Mouse (Mus musculus) thymus, adult 2 months (tissue): Measurements from ENCODE around the gene Hbq1a. TPM values are rescaled to one million over a fixed set of nuclear protein-coding genes. Genes with fewer than 3 reads are reported as not detected.

Experiments used
- DNase-seq: peaks from one replicate; pipeline ENCODE4 v3.0.0; 2021
- H3K27ac ChIP-seq: fragments of 200-500 bp; 2 replicates; pipeline ENCODE4 v1.5.1; 2012; ENCODE audit warnings: low read length, control low read depth; ENCODE audit not compliant: control insufficient read depth, insufficient read depth
- H3K27me3 ChIP-seq: fragments of 200-500 bp; 2 replicates; pipeline ENCODE4 v1.6.1; 2012; ENCODE audit warnings: mild to moderate bottlenecking, low read length, moderate library complexity, mixed read lengths; ENCODE audit not compliant: control insufficient read depth, insufficient read depth
- H3K36me3 ChIP-seq: fragments of 200-500 bp; 2 replicates; pipeline ENCODE4 v1.6.1; 2012; ENCODE audit warnings: mild to moderate bottlenecking, low read length, moderate library complexity; ENCODE audit not compliant: control insufficient read depth, insufficient read depth
- H3K4me1 ChIP-seq: fragments of 200-500 bp; replicated peaks from 2 replicates; pipeline ENCODE4 v1.6.1; 2012; ENCODE audit warnings: low read length; ENCODE audit not compliant: control insufficient read depth, insufficient read depth
- H3K4me3 ChIP-seq: fragments of 200-500 bp; 2 replicates; pipeline ENCODE4 v1.5.1; 2012; ENCODE audit warnings: mild to moderate bottlenecking, low read length, control low read depth, moderate library complexity; ENCODE audit not compliant: control insufficient read depth, insufficient read depth
- CTCF ChIP-seq: fragments of 200-500 bp; IDR thresholded peaks from 2 replicates; pipeline ENCODE4 v1.5.1; 2012; ENCODE audit warnings: mild to moderate bottlenecking, control low read depth, low read length, moderate library complexity, borderline replicate concordance; ENCODE audit not compliant: control insufficient read depth, poor library complexity, insufficient read depth; ENCODE audit errors: extremely low read depth
- POLR2A ChIP-seq: fragments of 200-500 bp; IDR thresholded peaks from 2 replicates; pipeline ENCODE4 v1.6.1; 2012; ENCODE audit warnings: mild to moderate bottlenecking, low read length, control low read depth, moderate library complexity; ENCODE audit not compliant: control insufficient read depth, poor library complexity, insufficient read depth; ENCODE audit errors: extremely low read depth
- WGBS: fragments of 180-500 bp; shearing (Covaris S2); methylation state at CpG from one replicate; pipeline ENCODE4 v1.1.7; 2018; 5-methylcytosine and 5-hydroxymethylcytosine counted together
- polyA plus RNA-seq: library from polyadenylated mRNA; depleted of rRNA; stranded (reverse); fragments of >200 nt; gene quantifications from 2 replicates; pipeline ENCODE4 v1.2.3, GENCODE M21; 2012

Hbq1a gene
- polyA plus RNA-seq, 1 experiment, result not detected

GRCm38 (mm10) chr11:32297866-32298531 is 1.9 kb upstream of the Hbq1a start:
- no peak overlapping the region for H3K4me3 ChIP-seq
- H3K27ac ChIP-seq, result no peak overlapping the region
- no peaks in the 10 kb centered on the region for H3K27me3 ChIP-seq
- no peak for DNase-seq
- 92% methylated on average over 1 of the region's 1 CpGs for WGBS
- H3K36me3 ChIP-seq, result no peaks in the 10 kb centered on the region
- no peak for TF ChIP-seq CTCF
- TF ChIP-seq POLR2A, result no peak
- H3K4me1 ChIP-seq, result 0 out of 2 replicates have a peak, but pooled peaks cover 2% of the 10 kb centered on the region

GRCm38 (mm10) chr11:32298532-32298918 is 1.3 kb upstream of the Hbq1a start:
- H3K27me3 ChIP-seq, result no peaks in the 10 kb centered on the region
- no peak for DNase-seq
- TF ChIP-seq CTCF (no peak), POLR2A (no peak)
- H3K4me3 ChIP-seq, result no peak overlapping the region
- no peak overlapping the region for H3K27ac ChIP-seq
- WGBS, result 99% methylated on average over 2 of the region's 2 CpGs
- H3K36me3 ChIP-seq, result no peaks in the 10 kb centered on the region
- 0 out of 2 replicates have a peak, but pooled peaks cover 2% of the 10 kb centered on the region for H3K4me1 ChIP-seq

GRCm38 (mm10) chr11:32300279-32301267 is 704 bp downstream of the Hbq1a start:
- Histone ChIP-seq H3K36me3 (no peaks in the 10 kb centered on the region), H3K27me3 (no peaks in the 10 kb centered on the region), H3K27ac (no peak overlapping the region), H3K4me1 (0 out of 2 replicates have a peak, but pooled peaks cover 2% of the 10 kb centered on the region), H3K4me3 (no peak overlapping the region)
- DNase-seq, result no peak
- 48% methylated on average over 16 of the region's 17 CpGs for WGBS
- TF ChIP-seq CTCF (no peak), POLR2A (no peak)

GRCm38 (mm10) chr11:32301506-32301905 is 1.6 kb downstream of the Hbq1a start:
- DNase-seq, result no peak
- H3K36me3 ChIP-seq, result no peaks in the 10 kb centered on the region
- H3K27ac ChIP-seq, result no peak overlapping the region
- H3K27me3 ChIP-seq, result no peaks in the 10 kb centered on the region
- TF ChIP-seq POLR2A, result no peak
- no peak for TF ChIP-seq CTCF
- WGBS, result 83% methylated on average over 1 of the region's 1 CpGs
- 0 out of 2 replicates have a peak, but pooled peaks cover 2% of the 10 kb centered on the region for H3K4me1 ChIP-seq
- no peak overlapping the region for H3K4me3 ChIP-seq

GRCm38 (mm10) chr11:32302824-32303419 is 3.1 kb downstream of the Hbq1a start:
- Histone ChIP-seq H3K4me1 (0 out of 2 replicates have a peak, but pooled peaks cover 2% of the 10 kb centered on the region), H3K4me3 (no peak overlapping the region), H3K36me3 (no peaks in the 10 kb centered on the region), H3K27ac (no peak overlapping the region), H3K27me3 (no peaks in the 10 kb centered on the region)
- TF ChIP-seq CTCF (no peak), POLR2A (no peak)
- WGBS, result 46% methylated on average over 2 of the region's 2 CpGs
- no peak for DNase-seq

- Histone ChIP-seq H3K36me3 (no peaks in the 10 kb centered on the region), H3K4me3 (no peak overlapping the region), H3K27me3 (no peaks in the 10 kb centered on the region), H3K27ac (no peak overlapping the region), H3K4me1 (0 out of 2 replicates have a peak, but pooled peaks cover 2% of the 10 kb centered on the region)
- 77% methylated on average over 1 of the region's 1 CpGs for WGBS
- TF ChIP-seq CTCF (no peak), POLR2A (no peak)
- DNase-seq, result no peak
These were observed 3.6 kb downstream of the Hbq1a start for GRCm38 (mm10) chr11:32303455-32303854.
